Mouse (Mus musculus) activated CD4-positive, CD25-positive, alpha-beta regulatory T cell, adult 4 months (primary cell): ENCODE results near the gene Clcn7. TPM values are rescaled to one million over a fixed set of nuclear protein-coding genes. Genes with fewer than 3 reads are reported as not detected.

Experiments
- ATAC-seq: one replicate; pipeline ENCODE4 v1.8.0; 2017
- polyA plus RNA-seq, 2 experiments: library from polyadenylated mRNA; unstranded; fragments of 100-300 nt; shearing (Covaris generic); gene quantifications; one replicate each; pipeline ENCODE4 v1.2.1; 2017

Gene Clcn7
- polyA plus RNA-seq, 2 experiments from 2014 or later = 15.4 to 16.8 TPM

DNA sequence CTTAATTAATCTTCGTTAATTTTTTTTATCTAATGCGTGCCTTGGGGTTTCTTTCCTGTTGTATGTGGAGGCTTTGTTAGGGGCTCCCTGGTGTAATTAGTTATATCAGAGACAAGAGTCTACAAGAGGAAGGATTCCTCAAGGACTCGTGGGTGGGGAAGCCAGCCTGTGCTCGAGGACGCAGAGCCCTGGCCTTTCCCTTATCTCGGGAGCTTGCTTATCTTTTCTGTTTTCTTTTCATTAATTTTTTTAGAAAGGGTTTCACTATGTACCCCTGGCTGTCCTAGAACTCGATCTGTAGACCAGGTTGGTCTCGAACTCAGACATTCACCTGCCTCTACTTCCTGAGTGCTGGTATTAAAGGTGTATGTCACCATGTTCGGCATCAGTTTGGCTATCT lies 5.5 kb upstream of the Clcn7 start:
- ATAC-seq = no peak

DNA sequence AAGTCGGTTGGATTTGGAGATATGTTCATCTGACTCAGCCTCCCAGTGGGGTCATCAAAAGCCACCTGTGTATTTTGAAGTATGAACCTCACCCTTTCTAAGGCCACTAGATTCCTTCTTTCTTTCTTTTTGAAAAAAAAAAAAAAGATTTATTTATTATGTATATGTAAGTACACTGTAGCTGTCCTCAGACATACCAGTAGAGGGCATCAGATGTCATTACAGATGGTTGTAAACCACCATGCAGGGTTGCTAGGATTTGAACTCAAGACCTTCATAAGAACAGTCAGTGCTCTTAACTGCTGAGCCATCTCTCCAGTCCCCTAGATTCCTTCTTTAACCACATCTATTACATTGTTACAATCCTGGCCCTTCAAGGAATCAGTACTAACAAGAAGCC lies 3.1 kb upstream of the Clcn7 start:
- no peak for ATAC-seq

GRCm38 (mm10) chr17:25135622-25136021 lies 2.4 kb downstream of the Clcn7 start:
- ATAC-seq = no peak

- ATAC-seq = no peak
Measured at GRCm38 (mm10) chr17:25138803-25139202, 5.6 kb downstream of the Clcn7 start.

GRCm38 (mm10) chr17:25139960-25140359 lies 6.8 kb downstream of the Clcn7 start:
- no peak for ATAC-seq

DNA sequence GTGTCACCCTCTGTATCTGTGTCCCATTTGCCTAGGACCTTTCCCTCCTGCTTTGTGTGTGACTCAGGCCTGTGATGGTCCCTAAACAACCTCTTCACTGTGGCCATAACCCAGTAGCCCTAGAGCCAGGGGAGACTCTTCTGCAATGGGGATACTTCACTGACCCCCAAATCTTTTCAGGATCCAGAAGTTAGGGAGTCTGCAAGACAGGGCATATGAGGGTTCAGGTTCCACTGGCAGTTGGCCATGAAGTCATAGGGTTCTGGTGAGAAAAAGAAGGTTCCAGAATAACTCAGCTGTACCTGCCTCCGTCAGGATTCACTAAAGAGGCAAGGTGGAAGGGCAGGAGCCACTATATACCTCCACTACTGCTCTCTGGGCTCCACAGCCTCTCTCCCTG lies 29.0 kb downstream of the Clcn7 start, which contains the start of gene Ccdc154:
Gene Ccdc154, plus strand, starts transcription at position 301 of the 400 bp plus-strand sequence.
- ATAC-seq = no peak

DNA sequence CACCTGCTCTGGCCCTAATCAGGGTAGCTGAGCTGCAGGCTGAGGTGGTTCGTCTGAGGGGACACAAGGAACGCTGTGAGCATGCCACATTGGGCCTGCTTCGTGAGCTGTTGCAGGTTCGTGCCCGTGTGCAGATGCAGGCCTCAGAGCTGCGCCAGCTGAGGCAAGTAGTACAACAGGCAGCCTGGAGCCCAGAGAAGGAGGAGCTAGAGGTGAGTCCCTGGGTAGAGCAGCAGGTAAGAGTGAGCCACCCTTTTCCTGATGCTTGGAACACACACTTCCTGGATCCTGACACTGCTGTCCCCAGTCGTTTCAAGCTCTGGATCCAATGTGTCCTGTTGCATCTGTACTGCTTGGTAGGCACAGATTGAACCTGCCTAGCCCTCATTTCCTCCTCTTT lies 30.2 kb downstream of the Clcn7 start:
- ATAC-seq = no peak

DNA sequence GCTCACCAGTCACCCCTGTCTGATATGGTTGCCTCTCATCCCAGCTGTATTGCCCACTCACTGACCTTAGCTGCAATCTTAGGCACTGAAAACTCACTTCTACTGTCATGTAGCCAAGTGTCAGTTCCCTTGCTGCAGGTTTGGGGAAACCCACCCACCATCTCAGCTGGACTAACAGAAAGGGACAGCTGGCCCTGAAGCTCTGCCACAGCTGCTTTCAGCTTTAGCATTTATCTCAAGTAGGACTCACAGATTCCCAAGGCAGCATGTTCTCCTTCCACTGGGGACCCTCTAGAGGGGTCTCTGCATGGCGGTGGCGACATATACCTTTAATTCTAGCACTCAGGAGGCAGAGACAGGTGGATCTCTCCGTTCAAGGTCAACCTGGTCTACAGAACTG lies 31.6 kb downstream of the Clcn7 start:
- no peak for ATAC-seq

GRCm38 (mm10) chr17:25165970-25166671 lies 32.9 kb downstream of the Clcn7 start:
- no peak for ATAC-seq

DNA sequence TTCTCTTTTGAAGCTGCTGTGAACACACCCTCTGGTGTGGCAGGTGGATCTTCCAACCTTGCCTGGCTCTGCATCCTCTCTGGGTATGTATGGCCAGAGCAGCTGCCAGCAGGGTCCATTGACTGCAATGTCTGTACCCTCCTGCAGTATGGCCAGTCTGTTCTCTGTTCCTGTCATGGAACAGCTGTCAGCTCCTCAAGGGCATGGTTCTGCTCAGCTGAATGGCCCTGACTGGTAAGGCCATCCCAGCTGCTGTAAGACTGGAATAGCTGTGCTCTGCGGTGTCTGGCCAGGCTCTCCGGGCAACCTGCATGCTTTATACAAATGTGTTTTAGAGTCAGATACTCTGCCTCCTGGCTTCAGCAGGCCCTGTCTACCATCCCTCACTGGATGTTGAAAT lies 36.5 kb downstream of the Clcn7 start:
- no peak for ATAC-seq

DNA sequence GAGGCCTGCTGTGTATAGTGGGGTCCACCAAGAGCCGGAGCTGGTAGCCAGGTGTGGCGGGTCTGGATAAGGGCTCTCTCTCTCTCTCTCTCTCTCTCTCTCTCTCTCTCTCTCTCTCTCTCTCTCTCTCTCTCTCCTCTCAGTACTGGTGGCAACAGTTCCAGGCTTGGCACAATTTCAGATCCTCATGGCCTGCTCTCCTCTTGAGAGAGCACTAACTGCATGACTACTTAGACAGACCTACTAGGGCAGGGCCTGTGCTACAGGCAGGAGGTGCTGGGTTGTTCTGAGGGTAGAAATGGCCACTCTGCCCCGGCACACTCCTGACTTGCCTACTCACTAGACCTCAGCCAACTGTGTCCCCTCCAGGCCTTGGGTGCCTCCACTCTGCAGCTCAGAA lies 39.4 kb downstream of the Clcn7 start:
- ATAC-seq = no peak

- no peak for ATAC-seq
Measured at GRCm38 (mm10) chr17:25175411-25175810, 42.2 kb downstream of the Clcn7 start, which contains the start of gene Gm38655. Gene Gm38655, minus strand, starts transcription at chr17:25175471.

GRCm38 (mm10) chr17:25183232-25183631 lies 50.0 kb downstream of the Clcn7 start:
- ATAC-seq = no peak

- ATAC-seq = peak; percentile 89
Measured at GRCm38 (mm10) chr17:25184129-25184691, 51.0 kb downstream of the Clcn7 start, which contains the start of gene BC003965. Gene BC003965, plus strand, starts transcription at chr17:25184554.

- ATAC-seq = no peak
Measured at GRCm38 (mm10) chr17:25184961-25185360, 51.8 kb downstream of the Clcn7 start.

DNA sequence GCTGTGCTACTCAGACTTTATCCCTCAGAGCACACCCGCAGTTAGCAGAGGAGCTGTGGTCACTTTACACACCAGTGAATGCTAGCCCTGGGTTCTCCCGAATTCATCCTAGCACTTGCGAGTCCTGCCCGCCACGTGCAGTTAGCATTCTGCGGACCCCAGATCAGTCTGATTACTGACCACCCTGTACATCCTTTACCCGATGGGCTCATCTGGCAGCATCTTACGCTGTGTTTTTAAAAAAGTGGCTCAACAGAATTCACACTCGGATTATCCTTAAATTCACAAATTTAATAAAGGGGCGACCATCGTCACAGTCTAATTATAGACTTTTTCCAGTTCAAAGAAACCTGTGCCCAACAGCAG lies 54.6 kb downstream of the Clcn7 start:
- no peak for ATAC-seq

GRCm38 (mm10) chr17:25188150-25189031 lies 55.2 kb downstream of the Clcn7 start, which contains the start of gene Unkl:
Gene Unkl, plus strand, starts transcription at chr17:25188397.
- ATAC-seq = peak; percentile 24

DNA sequence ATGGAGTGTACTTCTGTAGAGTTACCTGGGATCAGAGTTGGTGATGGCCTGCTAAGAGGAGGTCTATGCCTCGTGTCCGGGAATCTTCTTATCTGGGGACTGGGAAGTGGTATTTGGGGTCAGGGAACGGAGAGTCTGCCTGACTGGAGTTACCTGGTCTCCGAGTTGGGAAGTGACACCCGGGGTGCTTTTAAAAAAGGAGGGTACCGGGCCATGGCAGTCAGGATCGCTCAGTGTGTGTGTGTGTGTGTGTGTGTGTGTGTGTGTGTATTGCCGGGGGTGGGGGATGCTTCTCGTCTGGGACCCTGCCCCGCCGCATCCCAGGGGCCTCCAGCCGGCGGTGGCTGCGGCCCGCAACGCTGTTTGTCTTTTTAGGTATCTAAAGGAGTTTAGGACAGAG lies 55.9 kb downstream of the Clcn7 start:
- ATAC-seq = no peak

- ATAC-seq = no peak
Measured at GRCm38 (mm10) chr17:25202401-25202800, 69.2 kb downstream of the Clcn7 start.

DNA sequence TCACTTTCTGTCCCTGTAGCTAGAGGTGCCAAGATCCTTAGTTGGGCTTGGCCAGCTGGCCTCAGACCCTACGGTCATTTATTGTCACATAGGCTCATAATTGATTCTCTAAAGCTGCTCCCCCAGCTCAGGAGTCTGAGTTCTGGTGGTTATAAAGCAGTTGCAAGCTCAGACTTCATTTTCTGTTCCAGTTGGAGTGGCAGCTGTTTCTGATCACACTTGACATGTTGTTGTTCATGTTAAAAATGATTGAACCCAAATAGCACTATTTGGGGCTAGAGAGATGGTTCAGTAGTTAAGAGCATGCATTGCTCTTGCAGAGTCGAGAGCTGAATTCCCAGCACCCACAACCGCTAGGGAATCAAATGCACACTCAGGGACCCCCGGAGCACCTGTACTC lies 76.8 kb downstream of the Clcn7 start:
- ATAC-seq = no peak

GRCm38 (mm10) chr17:25210680-25211466 lies 77.7 kb downstream of the Clcn7 start:
- ATAC-seq = no peak

- no peak for ATAC-seq
Measured at GRCm38 (mm10) chr17:25211705-25212104, 78.5 kb downstream of the Clcn7 start.
